Mouse (Mus musculus) mouse embryonic stem cell (cell line): ENCODE results near the gene Atp5d.

Experiments used
- in situ Hi-C, 2 experiments: fragments of 300-500 bp; cut with MboI; formaldehyde crosslinking; loops; 1 replicate in 1 of 2; 3 replicates in 1 of 2; pipeline ENCODE4 v1.14.3; 2019 to 2020; ENCODE audit warnings: low sequenced_read_pairs in 2 of 2, low pct_unique_long_range_greater_than_20kb in 1 of 2, mixed read lengths in 1 of 2; ENCODE audit not compliant: unreplicated experiment in 1 of 2

Atp5d gene

GRCm38 (mm10) chr10:80138553-80139438 is at the start of gene Atp5d:
Gene Atp5d, plus strand, starts transcription at chr10:80138632.
- in situ Hi-C loops = no loop called here

GRCm38 (mm10) chr10:80089146-80089545 is 49.3 kb upstream of the Atp5d start:
- in situ Hi-C loops = no loop called here

GRCm38 (mm10) chr10:80091527-80091926 is 46.9 kb upstream of the Atp5d start:
- in situ Hi-C loops = no loop called here

GRCm38 (mm10) chr10:80092690-80093089 is 45.7 kb upstream of the Atp5d start:
- in situ Hi-C loops = no loop called here

GRCm38 (mm10) chr10:80094085-80094484 is 44.3 kb upstream of the Atp5d start:
- in situ Hi-C loops = no loop called here

- in situ Hi-C loops = no loop called here
Measured at GRCm38 (mm10) chr10:80094684-80095083, 43.7 kb upstream of the Atp5d start.

- in situ Hi-C loops = no loop called here
Measured at GRCm38 (mm10) chr10:80095547-80095946, 42.9 kb upstream of the Atp5d start.

GRCm38 (mm10) chr10:80097275-80097674 is 41.2 kb upstream of the Atp5d start:
- in situ Hi-C loops = no loop called here

- in situ Hi-C loops = no loop called here
Measured at GRCm38 (mm10) chr10:80098630-80099029, 39.8 kb upstream of the Atp5d start.

GRCm38 (mm10) chr10:80100982-80101381 is 37.5 kb upstream of the Atp5d start:
- in situ Hi-C loops = no loop called here

GRCm38 (mm10) chr10:80102216-80102915 is 36.1 kb upstream of the Atp5d start:
- in situ Hi-C loops = no loop called here

- in situ Hi-C loops = no loop called here
Measured at GRCm38 (mm10) chr10:80103032-80103431, 35.4 kb upstream of the Atp5d start.

GRCm38 (mm10) chr10:80104181-80104580 is 34.3 kb upstream of the Atp5d start:
- in situ Hi-C loops = no loop called here

GRCm38 (mm10) chr10:80105460-80105859 is 33.0 kb upstream of the Atp5d start, which contains the start of gene Sbno2:
Gene Sbno2, minus strand, starts transcription at chr10:80105571.
- in situ Hi-C loops = no loop called here

- in situ Hi-C loops = no loop called here
Measured at GRCm38 (mm10) chr10:80105926-80106325, 32.5 kb upstream of the Atp5d start.

GRCm38 (mm10) chr10:80107678-80108077 is 30.8 kb upstream of the Atp5d start:
- in situ Hi-C loops = no loop called here

- in situ Hi-C loops = loop anchor here in 1 of 2 experiments (5.0 kb wide), 1 partner anchor 127 kb away; the partner anchor contains the start of gene Cnn2
Measured at GRCm38 (mm10) chr10:80114341-80115284, 23.8 kb upstream of the Atp5d start.

GRCm38 (mm10) chr10:80115290-80115943 is 23.0 kb upstream of the Atp5d start, which contains the start of gene Stk11:
Gene Stk11, plus strand, starts transcription at chr10:80115803.
- in situ Hi-C loops = no loop called here
